Mouse (Mus musculus) layer of hippocampus, postnatal 36 days (tissue): ENCODE measurements at regions not wholly inside any gene's neighbourhood (a gene's known extent, or its start where the extent isn't known, plus 50 kb on each side); places are given as distances from the start of the nearest gene placed in this dataset.

Experiments used
- DNase-seq, 2 experiments: peaks; one replicate each; pipeline ENCODE4 v3.0.0; 2022

- no peak for DNase-seq
Observed at GRCm38 (mm10) chr10:101269371-101269770, 411.9 kb upstream of the Mgat4c start.

GRCm38 (mm10) chr10:101271459-101272299 lies 409.6 kb upstream of the Mgat4c start:
- DNase-seq, result no peak

GRCm38 (mm10) chr10:101288082-101288481 lies 393.2 kb upstream of the Mgat4c start:
- DNase-seq, result peak; percentile 5 to 19

GRCm38 (mm10) chr10:101302138-101302780 lies 379.0 kb upstream of the Mgat4c start:
- no peak for DNase-seq

- DNase-seq, result no peak
Observed at GRCm38 (mm10) chr10:101304075-101304474, 377.2 kb upstream of the Mgat4c start.

GRCm38 (mm10) chr10:101316659-101317338 lies 364.5 kb upstream of the Mgat4c start:
- no peak for DNase-seq

- no peak for DNase-seq
Observed at GRCm38 (mm10) chr10:101321080-101321717, 360.1 kb upstream of the Mgat4c start.

GRCm38 (mm10) chr10:101324537-101324936 lies 356.8 kb upstream of the Mgat4c start:
- no peak for DNase-seq

GRCm38 (mm10) chr10:101328545-101328944 lies 352.7 kb upstream of the Mgat4c start:
- no peak for DNase-seq

GRCm38 (mm10) chr10:101330109-101330508 lies 351.2 kb upstream of the Mgat4c start:
- DNase-seq, result no peak

- DNase-seq, result no peak
Observed at GRCm38 (mm10) chr10:101335136-101335535, 346.2 kb upstream of the Mgat4c start.

GRCm38 (mm10) chr10:101339565-101339964 lies 341.7 kb upstream of the Mgat4c start:
- no peak for DNase-seq

- DNase-seq, result no peak
Observed at GRCm38 (mm10) chr10:101350198-101350897, 330.9 kb upstream of the Mgat4c start.

GRCm38 (mm10) chr10:101373850-101374581 lies 307.3 kb upstream of the Mgat4c start:
- DNase-seq, result no peak

- DNase-seq, result no peak
Observed at GRCm38 (mm10) chr10:101393416-101393815, 287.9 kb upstream of the Mgat4c start.

- DNase-seq, result no peak
Observed at GRCm38 (mm10) chr10:101399206-101399605, 282.1 kb upstream of the Mgat4c start.

- DNase-seq, result no peak
Observed at GRCm38 (mm10) chr10:101415262-101415661, 266.0 kb upstream of the Mgat4c start.

- DNase-seq, result no peak
Observed at GRCm38 (mm10) chr10:101422562-101422961, 258.7 kb upstream of the Mgat4c start.
